Mouse (Mus musculus) intestine, postnatal 0 days (tissue): ENCODE data around the gene Daxx. TPM values are rescaled to one million over a fixed set of nuclear protein-coding genes. Genes with fewer than 3 reads are reported as not detected.

Experiments used
- ATAC-seq: fragments of 200-750 bp; cut with Nextera tagmentation; 2 replicates; pipeline ENCODE4 v1.8.0; 2017; ENCODE audit warnings: mild to moderate bottlenecking, moderate TSS enrichment, moderate library complexity
- H3K27ac ChIP-seq: fragments of 300-500 bp; sonication (generic); 2 replicates; pipeline ENCODE4 v1.5.1; 2014; ENCODE audit warnings: mild to moderate bottlenecking, low read depth, low read length, moderate library complexity
- H3K27me3 ChIP-seq: fragments of 300-500 bp; sonication (generic); replicated peaks from 2 replicates; pipeline ENCODE4 v1.6.1; 2014; ENCODE audit warnings: low read length, mixed read lengths; ENCODE audit not compliant: control insufficient read depth, insufficient read depth
- H3K36me3 ChIP-seq: fragments of 300-500 bp; sonication (generic); 2 replicates; pipeline ENCODE4 v1.6.1; 2014; ENCODE audit warnings: mild to moderate bottlenecking, moderate library complexity; ENCODE audit not compliant: control insufficient read depth, insufficient read depth
- H3K4me1 ChIP-seq: fragments of 300-500 bp; sonication (generic); replicated peaks from 2 replicates; pipeline ENCODE4 v1.6.1; 2014; ENCODE audit warnings: antibody characterized with exemption, low read length, mixed read lengths; ENCODE audit not compliant: control insufficient read depth, insufficient read depth
- H3K4me2 ChIP-seq: fragments of 300-500 bp; sonication (generic); replicated peaks from 2 replicates; pipeline ENCODE4 v1.6.1; 2014; ENCODE audit warnings: low read depth, mild to moderate bottlenecking, moderate library complexity
- H3K4me3 ChIP-seq: fragments of 300-500 bp; sonication (generic); 2 replicates; pipeline ENCODE4 v1.5.1; 2014; ENCODE audit warnings: low read depth, low read length
- H3K9ac ChIP-seq: fragments of 300-500 bp; sonication (generic); 2 replicates; pipeline ENCODE4 v1.6.1; 2014; ENCODE audit warnings: mild to moderate bottlenecking, low read depth, low read length
- H3K9me3 ChIP-seq: fragments of 300-500 bp; sonication (generic); 2 replicates; pipeline ENCODE4 v1.6.1; 2016; ENCODE audit warnings: mixed run types; ENCODE audit not compliant: control insufficient read depth
- CTCF ChIP-seq: sonication (generic); IDR thresholded peaks from 2 replicates; pipeline ENCODE4 v1.5.1; 2016; ENCODE audit warnings: low read depth, mild to moderate bottlenecking, control low read depth, antibody characterized with exemption, moderate library complexity
- WGBS: fragments of 180-500 bp; shearing (Covaris S2); extraction: QIAGEN DNeasy Blood & Tissue Kit; methylation state at CpG from one replicate; pipeline ENCODE4 v1.1.7; 2014; 5-methylcytosine and 5-hydroxymethylcytosine counted together
- polyA plus RNA-seq: library from polyadenylated mRNA; unstranded; fragments of >200 nt; fragmentation: Nextera tagmentation; extraction: Ambion mirVana; gene quantifications from 2 replicates; pipeline ENCODE4 v1.2.1, GENCODE M21; 2015

Daxx gene
- polyA plus RNA-seq, 1 experiment from 2014 or later: 20.6 TPM

- Histone ChIP-seq H3K9ac (peak overlapping the region; percentile 81), H3K4me2 (peak overlapping the region; percentile 100), H3K36me3 (peaks cover 42% of the 10 kb centered on the region), H3K4me3 (peak overlapping the region; percentile 81), H3K4me1 (no peaks in the 10 kb centered on the region), H3K27me3 (no peaks in the 10 kb centered on the region), H3K27ac (peak overlapping the region; percentile 83), H3K9me3 (no peaks in the 10 kb centered on the region)
- 1% methylated on average over 39 of the region's 45 CpGs for whole genome bisulfite sequencing
- TF ChIP-seq CTCF: 0 out of 2 replicates have a peak, but pooled peaks have one; percentile 1
- no peak for ATAC-seq
These were observed 21.3 kb downstream of the Daxx start for GRCm38 (mm10) chr17:33930280-33931158.

- Histone ChIP-seq H3K4me1 (no peaks in the 10 kb centered on the region), H3K4me2 (peak overlapping the region; percentile 100), H3K9me3 (no peaks in the 10 kb centered on the region), H3K27ac (no peak overlapping the region), H3K4me3 (peak overlapping the region; percentile 81), H3K36me3 (peaks cover 38% of the 10 kb centered on the region; the same call in 1 of the 2 replicates), H3K27me3 (no peaks in the 10 kb centered on the region), H3K9ac (0 out of 2 replicates have a peak overlapping the region, but pooled peaks have one; percentile 81)
- TF ChIP-seq CTCF: no peak
- ATAC-seq: no peak
- 52% methylated on average over 18 of the region's 18 CpGs for WGBS
These were observed 22.1 kb downstream of the Daxx start for GRCm38 (mm10) chr17:33931159-33931866.

- no peak overlapping the region for H3K4me3 ChIP-seq
- H3K4me2 ChIP-seq: no peak overlapping the region
- TF ChIP-seq CTCF: no peak
- 90% methylated on average over 11 of the region's 11 CpGs for WGBS
- H3K9me3 ChIP-seq: no peaks in the 10 kb centered on the region
- peaks cover 33% of the 10 kb centered on the region; the same call in 1 of the 2 replicates for H3K36me3 ChIP-seq
- no peaks in the 10 kb centered on the region for H3K4me1 ChIP-seq
- H3K27me3 ChIP-seq: no peaks in the 10 kb centered on the region
- no peak for ATAC-seq
- no peak overlapping the region for H3K9ac ChIP-seq
- H3K27ac ChIP-seq: no peak overlapping the region
These were observed 22.7 kb downstream of the Daxx start for GRCm38 (mm10) chr17:33931947-33932346.

- Histone ChIP-seq H3K27ac (no peak overlapping the region), H3K36me3 (peaks cover 37% of the 10 kb centered on the region; the same call in 1 of the 2 replicates), H3K4me3 (no peak overlapping the region), H3K4me2 (no peak overlapping the region), H3K9me3 (no peaks in the 10 kb centered on the region), H3K27me3 (no peaks in the 10 kb centered on the region), H3K9ac (no peak overlapping the region), H3K4me1 (no peaks in the 10 kb centered on the region)
- no peak for ATAC-seq
- no peak for TF ChIP-seq CTCF
- 88% methylated on average over 14 of the region's 14 CpGs for WGBS
These were observed 23.2 kb downstream of the Daxx start for GRCm38 (mm10) chr17:33932448-33932847.

GRCm38 (mm10) chr17:33932970-33933369 lies 23.8 kb downstream of the Daxx start:
- peaks cover 36% of the 10 kb centered on the region; the same call in 1 of the 2 replicates for H3K36me3 ChIP-seq
- no peak overlapping the region for H3K4me3 ChIP-seq
- 93% methylated on average over 15 of the region's 15 CpGs for WGBS
- no peaks in the 10 kb centered on the region for H3K27me3 ChIP-seq
- H3K9me3 ChIP-seq: no peaks in the 10 kb centered on the region
- no peak overlapping the region for H3K9ac ChIP-seq
- no peaks in the 10 kb centered on the region for H3K4me1 ChIP-seq
- no peak overlapping the region for H3K4me2 ChIP-seq
- ATAC-seq: no peak
- TF ChIP-seq CTCF: no peak
- no peak overlapping the region for H3K27ac ChIP-seq

GRCm38 (mm10) chr17:33935422-33936055 lies 26.3 kb downstream of the Daxx start:
- Histone ChIP-seq H3K4me2 (no peak overlapping the region), H3K4me3 (no peak overlapping the region), H3K4me1 (no peaks in the 10 kb centered on the region; the same call in 1 of the 2 replicates), H3K27ac (no peak overlapping the region), H3K27me3 (no peaks in the 10 kb centered on the region), H3K9ac (no peak overlapping the region), H3K36me3 (peaks cover 33% of the 10 kb centered on the region; the same call in 1 of the 2 replicates), H3K9me3 (no peaks in the 10 kb centered on the region)
- WGBS: 90% methylated on average over 21 of the region's 21 CpGs
- no peak for TF ChIP-seq CTCF
- no peak for ATAC-seq
